Mouse (Mus musculus) right cerebral cortex, postnatal 10 days (tissue): Measurements from ENCODE around the gene Nmd3.

ENCODE experiments used
- DNase-seq, 2 experiments: peaks; one replicate each; pipeline ENCODE4 v3.0.0; 2021; ENCODE audit warnings: low spot score in 2 of 2

The Nmd3 gene

GRCm38 (mm10) chr3:69721814-69722186 lies at the start of gene Nmd3:
TSS of gene Nmd3 (plus strand) at chr3:69721985.
- DNase-seq: peak; percentile 95

GRCm38 (mm10) chr3:69673351-69673750 lies 48.4 kb upstream of the Nmd3 start:
- DNase-seq: peak; percentile 32 to 46

GRCm38 (mm10) chr3:69674206-69674605 lies 47.6 kb upstream of the Nmd3 start:
- no peak for DNase-seq

DNA sequence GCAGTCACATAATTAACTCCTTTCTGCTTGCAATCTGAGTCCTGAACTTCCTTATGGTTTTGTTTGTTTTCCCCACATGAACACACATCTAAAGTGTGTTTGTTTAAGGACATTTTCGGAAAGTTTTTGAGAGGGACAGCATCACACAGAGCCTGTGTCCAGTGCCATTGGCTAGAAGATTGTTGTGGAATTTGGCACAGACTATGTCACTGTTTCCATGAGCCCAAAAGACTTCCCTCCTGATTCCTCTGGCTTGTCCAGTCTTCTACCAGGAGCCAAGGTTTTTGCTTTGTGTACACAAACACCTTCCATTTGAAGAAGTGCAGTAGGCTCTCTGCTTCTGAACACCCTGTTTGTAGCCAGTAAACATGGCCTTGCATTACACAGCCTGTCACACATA lies 32.0 kb upstream of the Nmd3 start:
- DNase-seq: no peak

DNA sequence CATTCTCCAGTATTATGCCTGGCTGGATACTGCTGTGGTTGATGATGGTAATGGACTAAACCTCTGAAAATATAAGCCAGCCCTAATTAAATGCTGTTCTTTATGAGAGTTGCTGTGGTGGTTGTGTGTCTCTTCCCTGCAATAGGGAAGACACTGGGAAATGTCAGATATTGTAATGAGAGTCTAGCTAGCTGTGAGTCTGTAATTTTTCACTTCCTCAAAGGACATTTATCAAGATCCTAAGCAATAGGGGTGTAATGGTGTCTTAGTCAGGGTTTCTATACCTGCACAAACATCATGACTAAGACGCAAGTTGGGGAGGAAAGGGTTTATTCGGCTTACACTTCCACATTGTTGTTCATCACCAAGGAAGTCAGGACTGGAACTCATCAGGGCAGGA lies 30.8 kb upstream of the Nmd3 start:
- DNase-seq: no peak

DNA sequence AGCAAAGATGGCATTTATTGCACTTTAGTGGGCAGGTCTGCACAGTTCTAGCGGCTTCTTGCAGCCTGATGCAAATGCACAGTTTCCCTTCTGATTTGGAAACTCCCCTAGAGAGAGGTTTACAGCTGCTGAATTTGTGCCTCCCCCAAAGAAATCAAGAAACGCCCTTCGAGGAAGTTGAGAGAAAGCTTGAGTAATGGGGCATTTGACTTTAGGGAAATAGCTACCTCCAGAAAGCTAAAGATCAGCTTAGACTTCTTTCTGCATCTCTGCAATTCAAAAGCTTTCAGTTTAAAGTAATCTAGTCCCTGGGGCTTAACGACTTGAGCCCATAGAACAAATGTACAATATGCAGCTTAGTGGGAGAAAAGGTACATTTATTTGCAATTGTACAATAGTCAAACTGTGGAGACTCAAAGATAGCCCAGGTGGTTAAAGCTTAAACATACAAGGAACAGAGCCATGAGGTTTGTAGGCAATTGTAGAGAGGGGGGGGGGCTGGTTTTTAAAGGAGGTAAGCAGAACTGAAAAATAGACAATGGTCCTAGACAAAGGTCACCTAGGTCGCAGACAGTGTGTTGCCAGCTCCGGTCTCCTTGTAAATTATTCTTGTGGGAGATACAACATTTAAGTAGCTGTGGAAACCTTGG lies 21.8 kb upstream of the Nmd3 start:
- no peak for DNase-seq

GRCm38 (mm10) chr3:69701905-69702304 lies 19.9 kb upstream of the Nmd3 start:
- no peak for DNase-seq

DNA sequence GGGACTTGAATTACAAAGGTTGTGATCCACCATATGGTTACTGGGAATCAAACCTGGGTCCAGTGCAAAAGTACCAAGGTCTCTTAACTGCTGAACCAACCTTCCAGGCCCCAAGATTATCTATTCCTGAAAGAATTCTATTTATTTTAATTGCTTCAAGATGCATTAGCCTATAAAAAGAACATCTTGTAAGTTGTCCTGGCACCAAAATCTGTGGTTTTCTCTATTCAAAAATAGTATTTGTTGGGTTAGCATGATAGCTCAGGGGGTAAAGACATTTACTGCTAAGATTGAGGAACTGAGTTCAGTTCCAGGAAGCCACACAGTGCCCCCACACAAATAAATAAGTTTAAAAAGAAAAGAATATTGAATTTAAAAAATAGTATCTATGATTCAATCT lies 19.4 kb upstream of the Nmd3 start:
- DNase-seq: no peak

- DNase-seq: no peak
Measured at GRCm38 (mm10) chr3:69709043-69709929, 12.5 kb upstream of the Nmd3 start.

- DNase-seq: no peak
Measured at GRCm38 (mm10) chr3:69711907-69712600, 9.7 kb upstream of the Nmd3 start.

- DNase-seq: peak in 1 of 2 experiments; percentile 28
Measured at GRCm38 (mm10) chr3:69717476-69717875, 4.3 kb upstream of the Nmd3 start.

DNA sequence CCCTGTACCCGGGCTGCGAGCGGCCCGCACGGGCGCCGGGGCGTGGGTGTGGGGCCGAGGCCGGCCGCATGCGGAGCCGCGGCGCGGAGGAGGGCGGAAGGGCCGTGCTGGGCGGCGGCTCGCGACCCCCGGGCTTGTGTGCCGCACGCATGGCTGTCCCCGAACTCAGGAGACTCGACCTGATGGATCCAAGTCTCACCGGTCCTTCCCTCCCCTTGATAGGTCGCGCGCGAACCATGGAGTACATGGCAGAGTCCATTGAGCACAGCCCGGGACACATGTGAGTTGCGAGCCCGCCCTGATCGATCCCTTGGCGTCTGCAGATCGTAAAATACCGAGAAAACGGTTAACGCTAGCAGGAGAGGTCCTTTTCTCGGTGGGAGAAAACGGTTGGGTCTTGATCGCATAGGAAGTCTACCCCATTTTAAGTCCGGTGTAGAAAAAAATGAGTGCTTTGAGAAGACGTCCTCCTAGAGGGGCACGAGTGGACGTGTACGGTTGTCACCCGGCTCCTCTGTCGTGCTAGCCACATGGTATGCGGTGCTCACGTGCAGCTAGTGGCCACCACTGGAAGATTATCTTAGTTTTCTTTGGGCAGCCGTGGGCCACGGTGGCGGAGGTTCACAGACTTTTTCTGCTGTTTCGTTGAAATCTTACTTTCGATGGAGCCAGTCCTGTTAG lies 542 bp downstream of the Nmd3 start:
- DNase-seq: peak; percentile 53 to 56

DNA sequence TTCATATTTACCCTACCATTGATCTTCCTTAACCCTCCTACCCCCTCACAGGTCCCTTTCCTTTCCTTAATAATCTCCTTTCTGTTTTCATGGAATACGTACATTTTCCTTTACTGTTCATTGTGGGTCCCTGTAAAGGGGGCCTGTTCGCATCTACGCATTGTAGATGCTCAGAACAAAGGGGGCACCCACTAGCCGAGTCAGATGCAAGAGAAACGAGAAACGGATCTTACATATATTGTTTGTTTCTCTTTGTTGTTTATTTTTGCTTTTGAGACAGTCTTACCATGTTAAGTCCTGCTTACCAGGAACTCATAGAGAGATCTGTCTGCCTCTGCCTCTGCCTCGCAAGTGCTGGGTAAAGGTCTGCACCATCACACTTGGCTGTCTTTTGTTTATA lies 1.4 kb downstream of the Nmd3 start:
- no peak for DNase-seq

DNA sequence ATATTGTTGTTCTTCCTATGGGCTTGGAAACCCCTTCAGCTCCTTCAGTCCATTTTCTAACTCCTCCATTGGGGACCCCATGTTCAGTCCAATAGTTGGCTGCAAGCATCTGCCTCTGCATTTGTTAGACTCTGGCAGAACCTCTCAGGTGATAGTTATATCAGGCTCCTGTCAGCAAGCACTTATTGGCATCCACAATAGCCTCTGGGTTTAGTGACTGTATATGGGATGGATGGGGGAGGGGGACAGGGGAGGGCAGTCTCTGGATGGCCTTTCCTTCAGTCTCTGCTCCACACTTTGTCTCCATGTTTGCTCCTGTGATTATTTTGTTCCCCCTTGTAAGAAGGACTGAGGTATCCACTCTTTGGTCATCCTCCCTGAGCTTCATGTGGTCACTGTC lies 9.1 kb downstream of the Nmd3 start:
- no peak for DNase-seq

DNA sequence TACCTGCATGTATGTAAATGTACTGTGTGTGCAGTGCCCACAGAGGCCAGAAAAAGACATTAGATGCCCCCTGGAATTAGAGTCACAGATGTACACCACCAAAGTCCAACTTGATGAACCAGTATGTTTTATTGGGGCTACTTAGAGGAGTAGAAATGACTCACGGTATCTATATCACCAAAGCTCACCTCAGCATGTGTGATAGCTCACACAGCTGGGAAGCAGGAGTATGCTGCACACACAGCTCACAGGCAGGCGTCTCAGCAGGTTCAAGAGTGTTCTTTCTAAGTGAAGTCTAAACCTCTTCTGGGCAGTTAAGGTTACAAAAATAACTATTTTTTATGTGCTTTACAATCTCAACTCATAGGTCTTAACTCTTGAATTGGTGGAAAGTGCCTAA lies 12.2 kb downstream of the Nmd3 start:
- no peak for DNase-seq

DNA sequence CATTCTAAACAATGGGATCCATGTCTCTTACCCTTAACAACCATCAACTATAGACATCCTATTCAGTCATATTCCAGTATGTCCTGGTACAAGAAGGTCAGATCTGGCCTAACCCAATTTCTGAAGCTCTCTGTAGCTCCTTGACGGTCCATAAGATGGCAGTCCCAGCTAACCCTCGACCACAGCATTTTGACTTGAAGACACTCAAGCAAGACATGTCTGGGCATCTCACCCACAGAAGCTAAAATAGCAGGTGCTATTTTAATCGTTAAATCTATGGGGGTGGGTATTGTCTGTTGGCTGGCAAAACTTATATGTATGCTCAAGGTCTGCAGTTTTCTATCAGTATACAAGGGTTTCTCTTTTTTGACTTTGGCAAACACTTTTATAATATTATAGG lies 33.4 kb downstream of the Nmd3 start:
- DNase-seq: no peak

DNA sequence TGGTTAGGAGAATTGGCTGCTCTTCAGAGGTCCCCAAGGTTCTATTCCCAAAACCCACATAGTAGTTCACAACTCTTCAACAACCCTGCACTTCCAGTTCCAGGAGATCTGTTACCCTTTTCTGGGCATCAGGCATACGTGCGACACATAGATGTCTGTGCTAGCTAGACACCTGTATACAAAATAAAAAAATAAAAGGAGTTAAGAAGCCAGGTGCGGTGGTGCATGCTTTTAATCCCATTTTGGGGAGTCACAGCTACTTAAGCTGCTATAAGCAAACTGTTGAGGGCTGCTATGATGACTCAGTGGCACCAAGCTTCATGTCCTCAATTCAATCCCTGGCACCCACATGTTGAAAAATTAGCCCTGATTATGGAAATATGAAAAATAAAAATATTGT lies 34.2 kb downstream of the Nmd3 start:
- no peak for DNase-seq

DNA sequence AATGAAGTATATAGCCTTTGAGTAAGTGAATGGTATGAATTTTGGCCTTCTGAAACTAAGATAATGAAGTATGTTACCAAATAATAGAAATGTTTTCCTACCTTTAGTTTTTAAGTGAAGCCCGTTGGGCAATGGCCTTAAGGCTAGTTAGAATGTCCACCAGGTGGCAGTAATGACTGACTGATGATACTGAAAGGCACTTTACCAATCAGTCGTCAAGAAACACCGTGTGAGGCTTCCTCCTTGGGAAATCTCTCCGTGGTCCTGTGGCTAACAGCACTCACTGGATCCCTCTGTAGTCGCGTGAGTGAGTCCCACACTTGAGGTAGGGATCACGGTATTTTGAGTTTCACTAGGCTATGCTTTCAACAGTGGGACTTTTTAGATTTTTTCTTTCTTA lies 34.7 kb downstream of the Nmd3 start:
- peak; percentile 65 to 78 for DNase-seq

GRCm38 (mm10) chr3:69757456-69757855 lies 35.7 kb downstream of the Nmd3 start:
- no peak for DNase-seq

DNA sequence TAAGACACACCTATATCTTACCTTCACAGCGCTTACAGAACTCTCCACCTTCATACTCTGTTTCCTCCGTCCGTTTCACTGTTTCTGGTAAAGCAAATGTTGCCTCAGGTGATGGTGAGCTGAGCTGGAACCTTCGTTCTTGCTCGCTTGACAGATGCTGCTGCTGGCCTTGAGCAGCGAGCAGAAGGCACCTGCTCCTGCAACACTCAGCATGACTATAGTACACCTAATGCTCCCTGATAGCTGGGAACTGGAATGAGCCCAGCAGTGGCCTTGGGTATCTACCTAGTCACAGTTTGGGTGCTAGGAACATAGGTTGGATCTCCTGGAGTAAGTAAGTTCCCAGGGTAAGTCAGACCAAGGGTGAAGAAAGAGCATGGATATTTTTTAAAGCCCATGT lies 38.3 kb downstream of the Nmd3 start:
- no peak for DNase-seq

GRCm38 (mm10) chr3:69761195-69761594 lies 39.4 kb downstream of the Nmd3 start:
- DNase-seq: no peak

DNA sequence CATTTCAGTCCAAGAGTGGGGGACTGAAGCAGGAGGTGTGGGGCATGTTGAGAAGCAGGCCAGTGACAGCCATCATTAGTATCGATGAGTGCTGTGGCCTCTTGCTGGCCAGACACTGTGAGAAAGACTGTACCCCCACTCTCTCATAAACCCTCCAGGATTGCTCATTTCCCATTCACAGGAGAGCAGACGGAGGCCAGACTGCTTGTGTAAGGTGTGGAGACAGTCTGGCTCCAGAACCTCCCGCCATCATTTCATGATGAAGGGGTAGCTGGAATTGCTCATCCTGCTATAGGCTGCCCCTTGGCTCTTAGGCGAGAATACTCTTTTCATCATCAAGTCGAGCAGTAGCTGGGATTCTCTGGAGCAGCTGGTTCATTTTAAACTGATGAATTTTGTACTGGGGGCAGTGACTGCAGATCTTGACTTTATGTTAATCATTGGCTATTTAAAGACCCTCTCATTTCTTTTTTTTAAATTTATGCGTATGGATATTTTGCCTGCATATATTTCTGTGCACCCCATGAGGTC lies 41.1 kb downstream of the Nmd3 start:
- no peak for DNase-seq
